Mouse (Mus musculus) c-Kit-positive CD71-positive TER-119-positive erythroid progenitor cells, embryonic 14.5 days (primary cell): Measurements from ENCODE around the gene Limd1.

ENCODE experiments used
- DNase-seq: peaks from one replicate; pipeline ENCODE4 v3.0.0-alpha.2; 2013; ENCODE audit warnings: low spot score

Gene Limd1

DNA sequence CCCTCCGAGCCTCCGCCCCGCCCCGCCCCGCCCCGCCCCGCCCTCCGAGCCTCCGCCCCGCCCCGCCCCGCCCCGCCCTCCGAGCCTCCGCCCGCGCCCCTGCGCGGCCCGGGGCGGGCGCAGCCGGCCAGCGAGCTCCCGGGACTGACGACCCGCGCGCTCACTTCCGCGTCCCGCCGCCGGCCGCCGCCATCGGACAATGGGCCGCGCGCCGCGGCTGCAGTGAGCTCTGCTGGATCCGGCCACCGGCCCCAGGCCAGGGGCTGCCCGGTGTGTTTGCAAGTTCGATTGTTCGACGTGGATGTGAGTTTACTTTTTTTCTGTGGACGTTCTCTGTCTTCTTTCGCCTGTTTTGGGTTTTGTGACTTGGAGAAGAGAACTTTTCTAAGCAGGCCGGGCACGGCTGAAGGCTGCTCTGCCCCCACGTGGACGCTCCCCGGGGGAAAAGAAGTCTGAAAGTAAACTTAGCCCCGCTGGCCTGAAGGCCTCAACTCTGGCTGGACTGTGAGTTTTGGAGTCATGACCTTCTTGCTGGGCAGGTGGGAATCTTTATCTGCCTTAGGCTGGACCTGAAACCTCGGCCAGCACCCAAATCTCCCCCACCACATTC is at the start of gene Limd1:
Gene Limd1, plus strand, starts transcription at position 121 of the 610 bp plus-strand sequence.
- DNase-seq = peak; percentile 37

DNA sequence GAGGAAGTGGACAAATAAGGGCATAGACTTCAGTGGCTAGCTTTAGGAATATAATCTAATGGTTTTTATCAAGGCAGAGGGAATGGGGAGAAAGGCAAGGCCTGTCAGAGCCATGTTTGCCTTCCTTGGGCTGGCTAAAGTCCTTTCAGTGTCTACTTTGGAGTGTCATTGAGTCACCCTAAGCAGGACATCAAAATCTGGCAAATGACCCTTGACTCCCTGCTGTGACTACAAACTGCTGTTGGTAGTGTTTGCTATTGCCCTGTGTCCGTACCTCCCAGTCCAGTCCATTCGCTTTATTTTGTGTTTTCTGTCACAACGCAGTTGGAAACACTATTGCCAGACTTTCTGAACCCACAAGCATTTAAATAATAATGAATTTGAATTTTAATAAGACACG is 48.6 kb upstream of the Limd1 start:
- no peak for DNase-seq

DNA sequence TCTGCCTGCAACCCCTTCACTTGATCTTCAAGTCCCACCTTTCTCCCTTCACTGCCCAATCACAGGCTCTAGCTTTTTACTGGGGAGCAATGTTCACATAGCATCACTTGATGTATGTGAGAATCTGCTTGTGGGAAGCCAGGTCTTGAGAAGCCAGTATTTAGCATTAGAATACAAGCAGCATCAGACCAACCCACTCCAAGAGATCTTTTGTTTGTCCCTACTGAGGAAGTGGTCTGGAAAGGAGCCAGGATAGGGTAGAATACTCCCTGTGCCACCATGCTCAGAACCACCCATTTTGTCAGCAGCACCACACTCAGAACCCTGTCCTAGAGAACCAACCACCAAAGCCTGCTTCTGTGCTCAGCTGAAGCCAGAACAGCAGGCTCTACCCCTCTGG is 47.5 kb upstream of the Limd1 start:
- DNase-seq = no peak

DNA sequence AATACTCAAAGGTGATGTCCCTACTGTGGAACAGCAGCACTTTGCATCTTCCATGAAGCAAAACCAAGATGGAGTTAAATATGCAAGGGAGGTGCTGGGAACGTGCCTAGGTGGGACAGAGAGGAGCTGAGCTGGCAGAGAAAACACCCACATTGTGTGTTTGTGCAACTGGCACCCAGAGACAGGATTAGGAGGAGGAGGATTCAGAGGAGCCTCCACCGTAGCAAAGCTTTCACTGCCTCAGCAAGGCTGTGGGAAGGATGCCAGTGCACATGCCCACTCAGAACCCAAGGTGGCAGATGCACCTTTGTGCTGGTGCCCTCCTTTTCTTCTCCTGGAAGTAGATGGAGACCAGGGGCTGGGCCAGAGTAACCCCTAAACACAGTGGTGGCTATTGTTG is 40.3 kb upstream of the Limd1 start:
- no peak for DNase-seq

DNA sequence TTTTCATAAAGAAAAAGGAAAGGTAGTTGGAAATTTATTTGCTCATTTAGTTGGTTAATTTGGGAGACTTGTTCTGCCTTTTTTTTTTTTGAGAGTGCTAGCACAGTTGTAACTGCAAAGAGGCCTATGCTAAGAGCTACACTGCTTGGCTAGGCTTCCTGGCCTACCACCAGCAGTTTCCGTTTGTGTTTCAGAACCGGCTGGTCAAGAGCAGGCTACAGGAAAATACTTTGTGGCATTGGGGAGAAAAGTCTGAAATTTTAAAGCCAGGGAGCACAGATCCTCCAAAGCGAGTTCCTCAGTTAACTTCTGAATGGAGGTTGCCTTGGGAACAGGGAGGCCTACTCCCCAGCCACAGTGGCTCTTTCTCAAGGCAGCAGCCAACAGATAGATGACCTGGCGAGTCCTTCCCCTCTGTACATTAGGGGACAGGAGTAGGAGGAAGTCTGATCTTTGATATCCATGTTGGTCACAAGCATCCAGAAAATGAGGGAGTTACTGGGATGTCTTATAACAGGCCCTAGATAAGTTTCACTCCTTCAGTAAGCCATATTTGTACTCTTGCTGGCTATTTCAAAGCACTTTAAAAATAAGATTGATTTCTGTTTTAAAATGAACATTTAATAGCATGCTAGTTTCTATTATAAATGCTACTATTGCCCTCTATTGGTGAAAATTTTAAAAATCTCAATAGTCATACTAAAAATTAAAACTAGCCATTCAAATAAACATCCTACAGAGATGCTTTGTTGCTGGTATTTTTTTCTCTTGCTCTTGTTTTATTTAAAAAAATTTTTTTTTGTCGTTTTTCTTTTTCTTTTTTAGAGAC is 38.1 kb upstream of the Limd1 start:
- no peak for DNase-seq

DNA sequence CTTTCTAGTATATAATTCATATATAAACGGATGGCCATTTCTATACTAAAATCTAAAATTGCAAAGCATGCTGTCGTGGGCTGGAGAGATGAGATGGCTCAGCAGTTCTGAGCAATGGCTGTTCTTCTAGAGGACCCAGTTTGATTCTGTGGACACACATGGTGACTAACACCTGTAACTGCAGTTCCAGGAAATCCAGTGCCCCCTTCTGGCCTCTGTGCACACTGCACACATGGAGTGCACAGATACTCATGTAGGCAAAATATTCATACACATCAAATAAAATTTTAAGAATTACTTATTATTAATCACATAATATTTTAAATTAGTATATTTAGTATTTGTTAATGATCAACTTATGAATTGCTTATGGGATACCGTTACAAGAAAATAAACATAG is 31.4 kb upstream of the Limd1 start:
- DNase-seq = peak; percentile 26

DNA sequence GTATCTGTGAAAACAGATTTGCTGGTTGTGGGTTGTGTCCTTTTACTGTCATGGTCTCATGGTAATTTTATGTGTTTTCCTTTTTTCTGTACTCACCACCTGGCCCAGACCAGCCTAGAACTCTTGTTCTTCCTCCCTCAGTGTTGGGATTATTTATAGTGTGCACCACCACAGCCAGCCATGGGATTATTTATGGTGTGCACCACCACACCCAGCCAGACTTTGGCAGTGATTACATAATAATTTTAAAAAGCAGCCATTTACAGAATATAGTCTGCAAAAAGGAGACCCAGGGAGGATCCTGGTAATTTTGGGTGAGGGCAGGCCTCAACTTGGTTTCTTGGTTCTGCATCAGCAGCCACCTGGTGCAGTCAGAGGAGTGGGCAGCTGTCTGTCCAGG is 29.9 kb upstream of the Limd1 start:
- no peak for DNase-seq

DNA sequence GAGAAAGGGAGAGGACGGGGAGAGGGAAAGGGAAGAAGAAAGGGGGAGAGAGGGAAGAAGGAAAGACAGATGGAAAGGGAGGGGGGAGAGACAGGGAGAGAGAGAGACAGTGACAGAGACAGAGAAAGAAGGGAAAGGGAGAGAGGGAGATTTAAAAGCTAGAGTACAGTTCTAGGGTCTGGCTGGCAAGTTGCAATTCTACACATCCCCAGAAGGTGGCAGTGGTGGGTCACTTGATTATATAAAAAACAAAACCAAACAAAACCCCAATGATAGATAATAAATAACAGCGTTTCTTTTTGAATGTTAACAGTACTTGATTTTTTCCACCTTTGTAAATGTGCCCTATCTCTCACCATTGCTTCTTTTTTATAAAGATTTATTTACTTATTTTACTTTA is 28.3 kb upstream of the Limd1 start:
- peak; percentile 66 for DNase-seq

DNA sequence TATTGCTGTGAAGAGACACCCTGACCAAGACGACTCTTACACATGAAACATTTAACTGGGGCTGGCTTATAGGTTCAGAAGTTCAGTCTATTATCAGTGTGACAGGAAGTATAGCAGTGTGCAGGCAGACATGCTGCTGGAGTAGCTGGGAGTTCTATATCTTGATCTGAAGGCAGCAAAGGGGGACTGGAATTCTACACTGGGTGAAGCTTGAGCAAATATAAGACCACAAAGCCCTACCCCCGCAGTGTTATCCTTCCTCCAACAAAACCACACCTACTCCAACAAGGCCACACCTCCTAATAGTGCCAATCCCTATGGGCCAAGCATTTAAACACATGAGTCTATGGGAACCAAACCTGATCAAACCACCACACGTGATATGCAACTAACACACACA is 26.7 kb upstream of the Limd1 start:
- no peak for DNase-seq

DNA sequence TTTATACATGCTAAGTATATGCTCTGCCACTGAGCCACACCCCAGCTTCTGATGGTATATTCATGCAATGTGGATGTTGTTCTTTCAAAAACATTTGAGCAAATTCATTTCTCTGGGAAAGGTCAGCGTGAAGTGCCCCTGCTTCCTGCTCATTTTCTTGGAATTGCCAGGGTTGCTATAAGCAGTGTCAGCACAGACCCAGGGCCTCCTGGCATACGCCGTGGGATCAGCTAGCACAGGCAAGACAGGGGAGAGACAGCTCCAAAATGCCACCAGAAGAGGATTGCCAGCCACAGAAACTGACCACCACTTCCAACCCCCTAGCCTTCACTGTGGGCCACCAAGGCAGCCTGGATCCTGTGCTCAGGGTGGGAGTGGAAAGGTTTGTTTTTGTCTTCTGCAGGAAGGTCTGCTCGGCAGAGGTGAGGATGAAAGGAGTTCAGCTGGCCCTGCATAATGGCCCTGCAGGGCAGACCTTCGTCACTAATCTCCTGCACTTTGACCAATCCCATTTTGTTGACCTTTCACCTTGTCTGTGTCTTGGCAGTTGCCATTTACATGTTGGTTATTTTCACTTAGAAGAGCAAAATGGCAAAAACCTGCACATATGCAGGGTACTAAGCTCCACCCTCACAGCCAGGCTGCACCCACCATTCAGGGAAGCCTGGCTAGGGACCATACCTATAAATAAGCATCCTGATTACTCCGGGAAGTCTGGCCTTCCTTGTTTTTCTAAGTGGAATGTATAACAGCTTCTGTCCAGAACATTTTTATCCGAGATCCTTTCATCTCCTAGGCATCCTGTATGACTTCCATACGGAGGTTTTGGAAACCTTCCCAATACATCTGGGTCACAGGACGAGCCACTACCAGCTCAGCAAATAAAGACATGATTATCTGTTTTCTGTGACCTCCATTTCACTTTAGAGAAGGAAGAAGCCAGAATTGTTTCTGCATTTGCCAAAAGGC is 21.6 kb upstream of the Limd1 start:
- DNase-seq = no peak

DNA sequence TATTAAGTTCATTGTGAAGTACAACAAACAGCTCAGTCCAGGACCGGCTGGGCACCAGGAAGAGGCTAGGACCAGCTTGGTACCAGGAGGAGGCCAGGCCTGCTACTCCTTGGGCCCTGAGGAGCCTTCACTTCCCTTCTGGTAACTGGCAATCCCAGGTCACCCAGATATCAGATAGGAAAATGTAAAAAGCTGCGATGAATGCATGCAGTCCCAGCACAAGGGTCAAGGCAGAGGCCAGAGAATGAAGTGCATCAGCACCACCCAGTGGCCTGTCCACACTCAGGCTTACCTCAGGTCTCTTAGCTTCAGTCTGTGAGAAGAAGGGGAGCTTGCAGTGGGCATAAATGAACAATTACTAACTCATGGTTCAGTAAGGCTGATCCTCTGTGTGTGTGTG is 20.9 kb upstream of the Limd1 start:
- no peak for DNase-seq

DNA sequence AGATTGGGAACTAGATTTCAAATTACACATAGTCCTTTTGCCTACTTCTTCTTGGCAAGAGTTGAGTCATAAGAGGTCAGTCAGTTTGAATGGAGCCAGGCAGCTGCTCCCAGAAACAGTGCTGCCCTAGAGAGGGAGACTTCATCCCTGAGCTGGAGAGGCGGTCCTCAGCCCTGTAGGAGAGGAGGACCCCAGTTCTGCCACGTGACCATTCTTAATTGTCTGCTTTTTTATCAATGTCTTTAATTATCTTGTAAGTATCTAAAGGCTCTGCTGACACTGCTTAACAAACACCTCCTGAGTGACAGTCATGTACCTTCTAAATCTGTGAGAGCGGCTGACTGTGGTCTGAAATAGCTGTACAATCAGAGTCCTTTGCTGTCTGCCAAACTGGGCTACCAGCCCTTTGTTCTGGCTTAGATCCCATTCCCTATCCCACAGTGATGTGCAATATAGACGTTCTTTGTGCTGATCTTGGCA is 11.3 kb upstream of the Limd1 start:
- no peak for DNase-seq

DNA sequence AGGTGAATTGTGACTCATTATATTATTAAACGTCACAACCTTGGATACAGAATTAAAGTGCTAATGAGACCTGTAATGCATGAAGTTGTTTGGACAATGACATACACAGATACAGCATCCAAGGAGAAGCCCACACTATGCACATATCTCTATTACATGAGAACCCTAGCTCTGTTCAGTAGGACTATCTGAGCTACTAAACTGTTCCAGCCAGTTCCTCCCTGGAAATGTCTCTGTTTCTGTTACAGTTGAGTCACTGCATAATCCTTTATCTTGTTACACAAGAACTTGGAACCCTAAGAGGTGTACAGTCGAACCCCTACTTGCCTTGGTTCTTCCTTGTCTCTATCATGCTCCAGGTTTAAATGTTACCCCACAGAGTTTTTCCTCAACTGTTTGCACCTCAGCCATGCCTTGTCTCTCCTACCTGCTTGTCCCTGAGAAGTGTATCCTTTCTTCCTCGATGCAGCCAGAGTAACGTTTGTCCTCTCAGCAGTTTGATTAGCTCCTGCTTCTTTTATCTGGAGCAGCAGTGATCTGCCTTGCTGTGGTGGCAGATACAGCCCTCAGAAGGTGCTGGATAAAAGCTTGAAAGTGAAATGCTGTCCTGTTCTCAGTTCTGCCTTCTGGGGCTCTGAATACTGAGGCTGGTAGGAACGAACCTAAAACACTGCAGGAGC is 10.0 kb upstream of the Limd1 start:
- DNase-seq = peak; percentile 54

DNA sequence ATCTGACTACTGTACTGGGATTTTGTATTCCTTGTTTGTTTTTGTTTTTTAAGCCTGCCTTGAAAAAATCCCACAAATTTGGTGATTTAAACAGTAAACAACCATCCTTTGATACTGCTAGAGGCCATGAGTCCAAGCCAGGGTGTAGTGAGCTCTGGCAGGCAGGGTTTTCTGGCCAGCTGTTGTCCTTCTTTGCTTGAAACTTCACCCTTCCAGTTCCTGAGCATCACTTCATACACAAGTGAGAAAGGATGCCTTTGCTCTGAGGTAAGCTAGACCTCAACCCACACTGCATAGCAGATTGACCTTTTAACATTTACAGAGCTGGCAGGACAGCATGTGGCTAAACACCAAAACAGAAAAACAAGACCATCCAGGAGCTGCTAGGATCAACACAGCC is 9.4 kb upstream of the Limd1 start:
- no peak for DNase-seq

DNA sequence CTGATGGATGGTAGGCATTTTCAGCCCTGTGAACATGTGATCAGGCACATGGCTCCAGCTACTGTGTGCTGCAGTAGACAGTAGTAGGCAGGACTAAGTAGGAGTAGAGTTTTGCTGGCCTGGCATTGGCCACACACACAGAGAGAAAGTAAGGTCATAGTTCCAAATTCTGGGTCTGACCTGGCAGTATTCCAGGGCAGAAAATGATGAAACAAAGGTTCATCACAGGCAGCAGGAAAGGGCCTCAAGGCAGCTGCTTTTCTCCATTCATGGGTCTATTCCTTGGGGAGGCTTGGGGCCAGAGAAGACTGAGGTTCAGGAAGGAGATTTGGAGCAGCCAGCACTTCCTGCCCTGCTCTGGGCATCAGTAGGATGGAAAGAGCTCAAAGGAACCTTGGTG is 5.1 kb upstream of the Limd1 start:
- no peak for DNase-seq

DNA sequence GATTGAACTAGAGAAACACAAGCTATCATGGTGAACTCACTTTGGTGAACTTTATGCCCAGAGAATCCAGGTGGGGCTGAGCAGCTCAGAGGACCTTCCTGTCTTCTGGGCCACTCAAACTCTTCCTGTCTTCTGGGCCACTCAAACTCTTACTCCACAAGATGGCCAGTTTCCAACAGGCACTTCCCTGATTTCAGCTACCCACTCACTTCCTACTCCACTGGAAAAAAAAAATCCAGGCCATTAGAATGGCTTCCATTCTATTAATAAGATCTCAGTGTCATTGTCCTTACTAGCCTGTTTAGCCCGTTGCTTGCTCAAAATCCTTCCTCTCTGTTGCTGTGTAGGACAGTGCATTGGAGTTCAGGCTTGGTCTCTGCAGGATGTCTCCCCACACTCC is 2.9 kb upstream of the Limd1 start:
- no peak for DNase-seq

DNA sequence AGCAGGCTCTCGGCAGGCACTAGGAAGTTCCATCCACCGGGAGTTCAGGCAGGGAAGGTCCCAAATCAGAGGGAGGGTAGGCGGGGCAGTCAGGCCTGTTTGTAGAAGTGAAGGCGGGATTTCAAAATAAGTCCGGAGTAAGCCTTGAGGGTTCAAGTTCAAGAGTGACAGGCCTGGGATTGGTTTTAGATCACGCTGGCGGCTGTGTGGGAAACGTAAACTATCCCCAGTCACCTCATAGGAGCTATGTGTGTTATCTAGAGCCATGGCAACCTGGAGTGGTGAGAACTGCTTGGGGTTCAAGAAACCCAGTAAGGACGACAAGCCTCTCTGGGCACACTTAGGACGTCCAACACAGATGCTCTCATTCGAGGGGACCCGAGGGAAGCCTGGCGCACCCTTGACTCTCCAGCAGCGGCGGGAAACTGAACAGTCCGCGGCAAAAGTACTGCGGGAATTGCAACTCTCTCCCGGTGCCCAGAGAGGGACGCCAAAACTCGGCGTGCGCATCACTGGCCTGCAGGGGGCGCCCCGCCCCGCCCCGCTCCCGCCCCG is 398 bp upstream of the Limd1 start:
- DNase-seq = peak; percentile 57

DNA sequence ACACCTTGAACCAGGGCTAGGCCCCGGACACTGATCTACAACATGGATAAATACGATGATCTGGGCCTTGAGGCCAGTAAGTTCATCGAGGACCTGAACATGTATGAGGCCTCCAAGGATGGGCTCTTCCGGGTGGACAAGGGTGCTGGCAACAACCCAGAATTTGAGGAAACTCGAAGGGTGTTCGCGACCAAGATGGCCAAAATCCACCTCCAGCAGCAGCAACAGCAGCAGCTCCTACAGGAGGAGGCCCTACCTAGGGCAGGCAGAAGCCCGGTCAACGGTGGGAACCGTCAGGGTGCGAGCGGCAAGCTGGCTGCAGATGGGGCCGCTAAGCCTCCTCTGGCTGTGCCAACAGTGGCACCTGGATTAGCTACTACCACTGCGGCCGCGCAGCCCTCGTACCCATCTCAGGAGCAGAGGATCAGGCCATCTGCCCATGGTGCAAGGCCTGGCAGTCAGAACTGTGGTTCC is 727 bp downstream of the Limd1 start:
- DNase-seq = peak; percentile 39

DNA sequence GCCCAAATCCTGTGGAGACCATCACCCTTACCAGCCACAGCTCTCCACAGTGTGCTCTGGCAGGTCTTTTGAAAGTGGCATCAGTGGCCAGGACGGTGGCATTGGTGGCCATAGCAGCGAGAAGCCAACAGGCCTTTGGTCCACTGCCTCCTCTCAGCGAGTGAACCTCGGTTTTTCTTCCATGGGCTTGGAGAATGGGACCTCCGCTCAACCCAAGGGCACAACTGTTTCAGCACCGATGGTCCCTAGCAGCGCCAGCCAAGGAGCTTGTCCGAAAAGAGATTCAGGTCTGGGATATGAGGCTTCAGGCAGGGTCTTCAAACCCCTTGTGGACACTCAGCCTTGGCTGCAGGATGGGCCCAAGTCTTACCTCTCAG is 1.4 kb downstream of the Limd1 start:
- DNase-seq = no peak

DNA sequence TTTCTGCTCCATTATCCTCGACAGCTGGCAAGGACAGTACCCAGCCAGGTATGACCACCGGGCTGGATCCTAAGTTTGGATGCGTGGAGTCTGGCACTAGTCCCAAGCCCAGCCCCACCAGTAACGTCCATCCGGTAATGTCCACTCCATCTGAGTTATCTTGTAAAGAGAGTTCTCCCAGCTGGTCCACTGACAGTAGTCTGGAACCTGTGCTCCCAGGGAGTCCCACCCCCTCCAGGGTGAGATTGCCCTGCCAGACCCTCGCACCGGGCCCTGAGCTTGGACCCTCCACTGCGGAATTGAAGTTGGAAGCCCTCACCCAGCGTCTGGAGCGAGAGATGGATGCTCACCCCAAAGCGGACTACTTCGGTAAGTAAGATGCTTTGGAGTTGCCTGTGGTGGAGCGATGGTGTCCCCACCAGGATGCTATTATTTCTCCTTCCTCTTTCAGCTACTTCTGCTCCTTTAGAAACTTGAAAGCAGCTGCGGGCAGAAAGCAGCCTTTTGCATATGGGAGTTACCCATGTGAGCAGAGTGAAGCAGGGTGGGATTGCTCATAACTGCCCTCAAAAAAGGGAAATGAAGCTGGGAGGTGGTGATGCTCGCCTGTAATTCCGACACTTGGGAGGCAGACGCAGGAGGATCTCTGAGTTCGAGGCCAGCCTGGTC is 1.9 kb downstream of the Limd1 start:
- no peak for DNase-seq

DNA sequence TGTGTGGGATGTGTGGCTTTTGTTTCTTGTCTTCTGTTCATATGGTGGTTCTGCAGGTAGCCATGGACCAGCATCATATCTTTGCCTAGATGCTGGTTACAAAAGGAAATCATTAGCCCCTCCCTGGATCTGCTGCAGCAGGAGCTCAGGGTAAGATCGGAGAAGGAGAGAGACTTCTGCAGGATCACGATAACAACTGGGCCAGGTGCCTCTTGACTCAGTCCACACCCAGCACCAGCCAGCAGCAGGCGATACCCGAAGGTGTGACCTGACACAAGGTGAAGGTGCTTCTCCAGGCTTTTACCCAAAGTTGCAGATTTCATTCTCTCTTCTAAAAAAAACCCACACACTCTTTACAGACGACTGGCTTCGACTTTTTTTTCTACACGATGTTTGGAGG is 2.6 kb downstream of the Limd1 start:
- peak; percentile 76 for DNase-seq
